Mouse (Mus musculus) WW6 (cell line): ENCODE measurements around the gene Med21.

Experiments used
- DNase-seq: peaks from one replicate; pipeline ENCODE4 v3.0.0-alpha.2; 2013; ENCODE audit warnings: low read depth, low spot score

The Med21 gene

GRCm38 (mm10) chr6:146678136-146679070, 36.1 kb downstream of the Med21 start:
- no peak for DNase-seq

GRCm38 (mm10) chr6:146683881-146684280, 41.5 kb downstream of the Med21 start:
- no peak for DNase-seq

- DNase-seq, result no peak
These were observed 43.5 kb downstream of the Med21 start for GRCm38 (mm10) chr6:146685781-146686308.

- DNase-seq, result no peak
These were observed 44.3 kb downstream of the Med21 start for GRCm38 (mm10) chr6:146686463-146687196.

GRCm38 (mm10) chr6:146688010-146688409, 45.7 kb downstream of the Med21 start:
- no peak for DNase-seq

GRCm38 (mm10) chr6:146688861-146689260, 46.5 kb downstream of the Med21 start:
- DNase-seq, result no peak

- no peak for DNase-seq
These were observed 55.4 kb downstream of the Med21 start for GRCm38 (mm10) chr6:146697767-146698166.

GRCm38 (mm10) chr6:146698376-146698775, 56.0 kb downstream of the Med21 start:
- DNase-seq, result no peak
